Mouse (Mus musculus) embryo, embryonic 11 days (tissue): ENCODE measurements around the gene Slc5a10.
"Not testable (repeated sequence)": the region's sequence is repeated elsewhere in the genome, so short reads cannot be mapped to it uniquely, and the experiment has no call there.

ENCODE experiments used
- DNase-seq: peaks from one replicate; pipeline ENCODE4 v3.0.0-alpha.2; 2015

Slc5a10 gene

GRCm38 (mm10) chr11:61647110-61647910 lies 73.3 kb downstream of the Slc5a10 start:
- no peak for DNase-seq

- DNase-seq: no peak
These were observed 74.1 kb downstream of the Slc5a10 start for GRCm38 (mm10) chr11:61646499-61647039.

- no peak for DNase-seq
These were observed 75.2 kb downstream of the Slc5a10 start for GRCm38 (mm10) chr11:61645357-61645857.

- DNase-seq: no peak
These were observed 75.9 kb downstream of the Slc5a10 start for GRCm38 (mm10) chr11:61644576-61645326.

GRCm38 (mm10) chr11:61643184-61643961 lies 77.3 kb downstream of the Slc5a10 start:
- no peak for DNase-seq

- DNase-seq: no peak
These were observed 78.5 kb downstream of the Slc5a10 start for GRCm38 (mm10) chr11:61642106-61642505.

- not testable (repeated sequence) for DNase-seq
These were observed 80.0 kb downstream of the Slc5a10 start for GRCm38 (mm10) chr11:61640585-61640984.

- no peak for DNase-seq
These were observed 80.9 kb downstream of the Slc5a10 start for GRCm38 (mm10) chr11:61639601-61640177.

- DNase-seq: no peak
These were observed 81.7 kb downstream of the Slc5a10 start for GRCm38 (mm10) chr11:61638764-61639536.

- DNase-seq: no peak
These were observed 82.8 kb downstream of the Slc5a10 start for GRCm38 (mm10) chr11:61637856-61638255.

GRCm38 (mm10) chr11:61637413-61637812 lies 83.2 kb downstream of the Slc5a10 start:
- DNase-seq: no peak

- DNase-seq: not testable (repeated sequence)
These were observed 84.3 kb downstream of the Slc5a10 start for GRCm38 (mm10) chr11:61636309-61636708.

- DNase-seq: peak; percentile 45
These were observed 91.0 kb downstream of the Slc5a10 start for GRCm38 (mm10) chr11:61629621-61630020.

- DNase-seq: no peak
These were observed 94.1 kb downstream of the Slc5a10 start for GRCm38 (mm10) chr11:61626509-61626908.

- no peak for DNase-seq
These were observed 95.5 kb downstream of the Slc5a10 start for GRCm38 (mm10) chr11:61625136-61625535.
